ENCODE assay signal across 8 mouse cellular contexts in the genomic region with DNA sequence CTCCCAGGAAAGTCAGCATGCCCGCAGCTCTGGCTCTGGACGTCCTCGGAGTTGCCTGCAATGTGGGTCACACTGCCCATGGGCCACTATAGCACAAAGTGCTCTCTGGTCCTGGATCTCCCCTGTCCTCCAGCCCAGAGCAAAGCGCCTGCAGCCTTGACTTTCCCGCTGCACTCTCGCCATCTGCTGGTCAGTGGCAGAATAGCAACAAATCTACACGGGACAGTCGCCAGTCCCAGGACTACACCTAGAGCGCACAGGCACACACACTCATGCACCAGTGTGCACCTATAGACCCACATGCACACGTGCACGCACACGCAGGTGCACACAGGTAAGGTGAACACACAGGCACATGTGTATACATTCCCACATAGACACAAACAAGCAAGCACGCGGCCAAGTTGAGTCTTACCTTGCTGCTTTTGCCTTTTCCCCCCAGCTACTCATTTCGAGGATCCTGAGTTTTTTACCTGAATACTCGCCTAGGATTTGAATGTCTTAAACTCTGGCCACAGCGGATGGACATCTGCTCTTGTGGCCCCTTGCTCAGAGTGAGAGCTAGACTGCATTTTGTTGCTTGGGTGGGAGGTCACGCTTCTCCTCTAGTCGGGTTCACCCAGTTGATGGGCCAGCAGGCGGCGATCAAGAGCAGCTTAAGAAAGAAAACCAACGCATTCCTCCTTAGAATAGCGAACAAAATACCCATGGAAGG. TPM values are rescaled to one million over a fixed set of nuclear protein-coding genes. Genes with fewer than 3 reads are reported as not detected.
DNase-seq lines count a peak whose midpoint lies in the region; ATAC-seq lines count a peak whose summit lies in the region.

No protein-coding gene starts in this region.

- no peaks in the 10 kb centered on the region for H3K9me3 ChIP-seq in hindbrain, embryonic 13.5 days

- peaks cover 12% of the 10 kb centered on the region for H3K27me3 ChIP-seq in hindbrain, embryonic 13.5 days

- WGBS in hindbrain, embryonic 13.5 days, result 6% methylated on average over 23 of the region's 23 CpGs

- no peaks in the 10 kb centered on the region for H3K36me3 ChIP-seq in hindbrain, embryonic 13.5 days

- peaks cover 25% of the 10 kb centered on the region; the same call in 1 of the 2 replicates for H3K4me1 ChIP-seq in hindbrain, embryonic 13.5 days (replicated peaks)

- no peak overlapping the region for H3K4me3 ChIP-seq in hindbrain, embryonic 13.5 days

- peak; percentile 75 for DNase-seq in NIH3T3 (ENCODE audit: low read depth)
- DNase-seq in cerebellum, postnatal 10 days, result peak; percentile 93 to 95
- peak; percentile 74 to 76 for DNase-seq in frontal cortex, postnatal 36 days (ENCODE audit: low spot score in 2 of 2)
- peak; percentile 85 for DNase-seq in layer of hippocampus, postnatal 10 days (ENCODE audit: low spot score in 2 of 2)
- DNase-seq in lung, postnatal 10 days, result peak; percentile 83
- DNase-seq in retina, embryonic 14.5 days (ENCODE audit: low spot score), result peak; percentile 88
- DNase-seq in urinary bladder, adult 18-20 months (ENCODE audit: low spot score in 2 of 2), result peak; percentile 46 to 73

- H3K27ac ChIP-seq in hindbrain, embryonic 13.5 days, result no peak overlapping the region; the same call in 1 of the 2 replicates

- peak; percentile 76 for ATAC-seq in hindbrain, embryonic 13.5 days (ENCODE audit: low FRiP score)

- no peak overlapping the region for H3K9ac ChIP-seq in hindbrain, embryonic 13.5 days

- H3K4me2 ChIP-seq in hindbrain, embryonic 13.5 days, result peak overlapping the region; percentile 39

RNA-seq across cellular contexts. Expression of gene 4933402J07Rik, which starts 26.9 kb away (rescaled TPM):
- polyA plus RNA-seq in hindbrain, embryonic 13.5 days (2015; fragmentation: Nextera tagmentation; extraction: Ambion mirVana), result not detected in 2 replicates
- total RNA-seq in layer of hippocampus, postnatal 10 days (2021), result not detected
